Mouse (Mus musculus) midbrain, postnatal 0 days (tissue): ENCODE measurements around the gene Kcnq4. TPM values are rescaled to one million over a fixed set of nuclear protein-coding genes. Genes with fewer than 3 reads are reported as not detected.

Experiments used
- ATAC-seq: fragments of 200-750 bp; cut with Nextera tagmentation; 2 replicates; pipeline ENCODE4 v1.8.0; 2017; ENCODE audit warnings: moderate number of reproducible peaks, mild to moderate bottlenecking, moderate TSS enrichment, moderate library complexity; ENCODE audit not compliant: low FRiP score
- DNase-seq: peaks from one replicate; pipeline ENCODE4 v3.0.0-alpha.2; 2015; ENCODE audit warnings: low spot score
- H3K27ac ChIP-seq: fragments of 300-500 bp; sonication (generic); 2 replicates; pipeline ENCODE4 v1.5.1; 2014; ENCODE audit warnings: low read depth, mild to moderate bottlenecking, low read length, mixed read lengths
- H3K27me3 ChIP-seq: fragments of 300-500 bp; sonication (generic); 2 replicates; pipeline ENCODE4 v1.6.1; 2014; ENCODE audit warnings: low read length, control low read depth, mixed read lengths; ENCODE audit not compliant: insufficient read depth
- H3K36me3 ChIP-seq: fragments of 300-500 bp; sonication (generic); 2 replicates; pipeline ENCODE4 v1.6.1; 2014; ENCODE audit warnings: low read length, control low read depth, mixed read lengths; ENCODE audit not compliant: insufficient read depth
- H3K4me1 ChIP-seq: fragments of 300-500 bp; sonication (generic); 2 replicates; pipeline ENCODE4 v1.6.1; 2014; ENCODE audit warnings: mild to moderate bottlenecking, control low read depth, antibody characterized with exemption, low read length, mixed read lengths; ENCODE audit not compliant: insufficient read depth
- H3K4me2 ChIP-seq: fragments of 300-500 bp; sonication (generic); 2 replicates; pipeline ENCODE4 v1.6.1; 2014; ENCODE audit warnings: low read depth, mild to moderate bottlenecking, low read length, mixed read lengths; ENCODE audit not compliant: poor library complexity, severe bottlenecking
- H3K4me3 ChIP-seq: fragments of 300-500 bp; sonication (generic); 2 replicates; pipeline ENCODE4 v1.5.1; 2014; ENCODE audit warnings: low read depth, mild to moderate bottlenecking, low read length, moderate library complexity
- H3K9ac ChIP-seq: fragments of 300-500 bp; sonication (generic); replicated peaks from 2 replicates; pipeline ENCODE4 v1.6.1; 2014; ENCODE audit warnings: mild to moderate bottlenecking, low read length, moderate library complexity, mixed read lengths; ENCODE audit not compliant: poor library complexity, severe bottlenecking
- H3K9me3 ChIP-seq: fragments of 300-500 bp; sonication (generic); 2 replicates; pipeline ENCODE4 v1.6.1; 2016; ENCODE audit warnings: low read length, control low read depth
- CTCF ChIP-seq: IDR thresholded peaks from 2 replicates; pipeline ENCODE4 v1.5.1; 2016; ENCODE audit warnings: antibody characterized with exemption, mild to moderate bottlenecking
- WGBS: fragments of 180-500 bp; shearing (Covaris S2); extraction: QIAGEN DNeasy Blood & Tissue Kit; methylation state at CpG from one replicate; pipeline ENCODE4 v1.1.7; 2014; 5-methylcytosine and 5-hydroxymethylcytosine counted together
- polyA plus RNA-seq: library from polyadenylated mRNA; unstranded; fragments of >200 nt; fragmentation: Nextera tagmentation; extraction: Ambion mirVana; gene quantifications from 2 replicates; pipeline ENCODE4 v1.2.1, GENCODE M21; 2015
- total RNA-seq: library from RNA; depleted of rRNA; stranded (reverse); fragments of >200 nt; gene quantifications from 2 replicates; pipeline ENCODE4 v1.2.3, GENCODE M21; 2014

Kcnq4 gene
- total and polyA plus RNA-seq, 2 experiments from 2014 or later = 4.2 to 9.8 TPM

GRCm38 (mm10) chr4:120755299-120755698 lies 6.9 kb upstream of the Kcnq4 start:
- Histone ChIP-seq H3K4me3 (no peak overlapping the region), H3K27ac (no peak overlapping the region), H3K27me3 (peaks cover 6% of the 10 kb centered on the region), H3K4me2 (no peak overlapping the region), H3K9ac (no peak overlapping the region), H3K9me3 (no peaks in the 10 kb centered on the region), H3K4me1 (no peaks in the 10 kb centered on the region), H3K36me3 (peaks cover 22% of the 10 kb centered on the region)
- TF ChIP-seq CTCF = peak; percentile 85
- 0% methylated on average over 1 of the region's 1 CpGs for WGBS
- ATAC-seq (0 out of 2 replicates have a peak, but pooled peaks have one; percentile 31), DNase-seq (peak; percentile 78)

- TF ChIP-seq CTCF = no peak
- Histone ChIP-seq H3K9ac (no peak overlapping the region), H3K4me2 (no peak overlapping the region), H3K4me3 (no peak overlapping the region), H3K27me3 (peaks cover 31% of the 10 kb centered on the region), H3K27ac (no peak overlapping the region), H3K4me1 (no peaks in the 10 kb centered on the region), H3K9me3 (no peaks in the 10 kb centered on the region), H3K36me3 (no peaks in the 10 kb centered on the region)
- no peak for DNase-seq
- WGBS = 30% methylated on average over 2 of the region's 2 CpGs
- no peak for ATAC-seq
Observed at GRCm38 (mm10) chr4:120749601-120750000, 1.2 kb upstream of the Kcnq4 start.

- H3K4me3 ChIP-seq = peak overlapping the region; percentile 66
- peaks cover 31% of the 10 kb centered on the region for H3K27me3 ChIP-seq
- ATAC-seq (peak; percentile 42), DNase-seq (no peak)
- H3K27ac ChIP-seq = no peak overlapping the region
- H3K4me1 ChIP-seq = no peaks in the 10 kb centered on the region
- WGBS = under 1% methylated on average over 49 of the region's 75 CpGs
- H3K36me3 ChIP-seq = no peaks in the 10 kb centered on the region
- H3K9me3 ChIP-seq = no peaks in the 10 kb centered on the region
- H3K4me2 ChIP-seq = peak overlapping the region; percentile 100
- TF ChIP-seq CTCF = no peak
- H3K9ac ChIP-seq = peak overlapping the region; percentile 60
Observed at GRCm38 (mm10) chr4:120747243-120747792, 1.1 kb downstream of the Kcnq4 start.

GRCm38 (mm10) chr4:120746552-120747150 lies 1.8 kb downstream of the Kcnq4 start:
- peak; percentile 9 for DNase-seq
- no peak overlapping the region for H3K27ac ChIP-seq

DNA sequence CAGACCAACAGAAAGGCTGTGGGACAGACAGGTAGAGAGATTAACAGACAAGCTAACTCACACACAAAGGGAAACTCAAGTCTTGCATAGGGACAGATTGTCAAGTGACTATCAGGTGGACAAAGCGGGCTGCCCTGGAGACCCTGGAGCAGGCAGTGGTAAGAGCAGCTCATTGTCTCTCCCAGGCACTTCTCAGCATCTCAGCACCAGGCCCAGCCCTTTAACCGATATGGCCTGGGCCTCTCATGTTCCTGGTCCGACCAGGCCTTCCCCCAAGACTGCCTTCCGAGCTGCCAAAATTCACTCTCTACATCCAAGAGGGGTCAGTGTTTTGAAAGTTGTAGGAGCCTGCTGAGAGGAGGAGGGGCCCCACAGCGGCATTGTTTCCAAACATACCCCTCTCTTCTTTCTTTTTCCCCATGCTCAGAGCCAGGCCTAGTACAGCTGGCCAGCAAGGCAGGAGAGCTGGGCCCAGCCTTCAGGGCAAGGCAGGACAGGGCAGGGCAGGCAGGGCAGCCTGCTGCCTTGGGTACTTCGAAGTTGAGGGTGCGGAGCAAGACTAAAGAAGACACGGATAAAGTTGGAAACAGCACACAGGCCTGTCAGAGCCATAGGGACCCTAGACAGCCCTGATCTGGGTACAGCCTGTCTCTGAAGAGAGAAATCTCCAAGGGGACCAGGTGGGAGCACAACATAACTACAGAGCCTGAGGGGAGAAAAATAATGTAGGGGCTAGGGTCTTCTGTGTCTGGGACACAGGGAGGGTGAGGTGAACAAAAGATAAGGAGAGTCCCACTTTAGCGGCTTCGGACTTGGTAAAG lies 2.5 kb downstream of the Kcnq4 start:
- 29% methylated on average over 10 of the region's 10 CpGs for WGBS
- peak overlapping the region; percentile 66; the same call in 1 of the 2 replicates for H3K4me3 ChIP-seq
- ATAC-seq (no peak), DNase-seq (peak; percentile 12)
- no peaks in the 10 kb centered on the region for H3K4me1 ChIP-seq
- no peaks in the 10 kb centered on the region for H3K9me3 ChIP-seq
- H3K36me3 ChIP-seq = no peaks in the 10 kb centered on the region
- no peak overlapping the region for H3K27ac ChIP-seq
- no peak for TF ChIP-seq CTCF
- H3K4me2 ChIP-seq = peak overlapping the region; percentile 21; the same call in 1 of the 2 replicates
- H3K9ac ChIP-seq = no peak overlapping the region; the same call in 1 of the 2 replicates
- H3K27me3 ChIP-seq = peaks cover 26% of the 10 kb centered on the region

More at GRCm38 (mm10) chr4:120746552-120747150, 1.8 kb downstream of the Kcnq4 start:
- peak; percentile 29 for ATAC-seq
- Histone ChIP-seq H3K9ac (peak overlapping the region; percentile 60), H3K4me3 (peak overlapping the region; percentile 66), H3K27me3 (peaks cover 30% of the 10 kb centered on the region), H3K4me2 (peak overlapping the region; percentile 100), H3K9me3 (no peaks in the 10 kb centered on the region), H3K4me1 (no peaks in the 10 kb centered on the region), H3K36me3 (no peaks in the 10 kb centered on the region)
- WGBS = 2% methylated on average over 47 of the region's 53 CpGs
- no peak for TF ChIP-seq CTCF
